Mouse (Mus musculus): ENCODE results near the gene Cldn13. TPM values are rescaled to one million over a fixed set of nuclear protein-coding genes. Genes with fewer than 3 reads are reported as not detected.

Gene Cldn13
- polyA plus RNA-seq, 1 experiment from 2014 or later = 278 TPM

GRCm38 (mm10) chr5:134867320-134868144, 47.8 kb downstream of the Cldn13 start:
- H3K4me2 ChIP-seq = no peak overlapping the region
- no peaks in the 10 kb centered on the region for H3K27me3 ChIP-seq
- no peaks in the 10 kb centered on the region for H3K36me3 ChIP-seq (replicated peaks)
- no peaks in the 10 kb centered on the region for H3K4me1 ChIP-seq (replicated peaks)
- no peaks in the 10 kb centered on the region for H3K9me3 ChIP-seq (replicated peaks)
- ATAC-seq (ENCODE audit: insufficient read depth) = no peak
- 43% methylated on average over 18 of the region's 18 CpGs for WGBS (ENCODE audit: insufficient replicate concordance)
- H3K9ac ChIP-seq = no peak overlapping the region
- no peak overlapping the region for H3K4me3 ChIP-seq (replicated peaks)
- H3K27ac ChIP-seq (replicated peaks) = no peak overlapping the region

- no peaks in the 10 kb centered on the region for H3K36me3 ChIP-seq (replicated peaks)
- H3K4me3 ChIP-seq (replicated peaks) = no peak overlapping the region
- no peak overlapping the region for H3K27ac ChIP-seq (replicated peaks)
- H3K9ac ChIP-seq = no peak overlapping the region
- no peaks in the 10 kb centered on the region for H3K9me3 ChIP-seq (replicated peaks)
- ATAC-seq (ENCODE audit: insufficient read depth) = no peak
- H3K4me1 ChIP-seq (replicated peaks) = no peaks in the 10 kb centered on the region
- 65% methylated on average over 8 of the region's 8 CpGs for WGBS (ENCODE audit: insufficient replicate concordance)
- no peak overlapping the region for H3K4me2 ChIP-seq
- no peaks in the 10 kb centered on the region for H3K27me3 ChIP-seq
Observed at GRCm38 (mm10) chr5:134865158-134865557, 50.2 kb downstream of the Cldn13 start.

Other genes with a start within 250 kb of the Cldn13 start
- gene Limk1, start 226.9 kb downstream of the Cldn13 start, polyA plus RNA-seq (2015; fragmentation: Nextera tagmentation; extraction: Ambion mirVana) = 0.81 and 1.1 TPM in 2 replicates
- gene Eln, start 168.2 kb downstream of the Cldn13 start, polyA plus RNA-seq (2015; fragmentation: Nextera tagmentation; extraction: Ambion mirVana) = 5.0 and 6.6 TPM in 2 replicates
- 0.13 TPM in 1 of 2 replicates, not detected in the other for gene Tmem270, start 8.8 kb downstream of the Cldn13 start, polyA plus RNA-seq (2015; fragmentation: Nextera tagmentation; extraction: Ambion mirVana)
- gene Mettl27, start 16.8 kb upstream of the Cldn13 start, polyA plus RNA-seq (2015; fragmentation: Nextera tagmentation; extraction: Ambion mirVana) = 17.2 and 21.3 TPM in 2 replicates
- 0.18 and 0.38 TPM in 2 replicates for gene Cldn4, start 31.4 kb upstream of the Cldn13 start, polyA plus RNA-seq (2015; fragmentation: Nextera tagmentation; extraction: Ambion mirVana)
- gene Cldn3, start 70.7 kb upstream of the Cldn13 start, polyA plus RNA-seq (2015; fragmentation: Nextera tagmentation; extraction: Ambion mirVana) = 1.2 and 2.1 TPM in 2 replicates
- gene Abhd11, start 93.6 kb upstream of the Cldn13 start, polyA plus RNA-seq (2015; fragmentation: Nextera tagmentation; extraction: Ambion mirVana) = 26.6 and 27.1 TPM in 2 replicates
- gene Stx1a, start 108.0 kb upstream of the Cldn13 start, polyA plus RNA-seq (2015; fragmentation: Nextera tagmentation; extraction: Ambion mirVana) = 1.1 and 1.3 TPM in 2 replicates
- 14.3 and 14.9 TPM in 2 replicates for gene Dnajc30, start 148.7 kb upstream of the Cldn13 start, polyA plus RNA-seq (2015; fragmentation: Nextera tagmentation; extraction: Ambion mirVana)
- 52.7 and 56.4 TPM in 2 replicates for gene Bud23, start 149.4 kb upstream of the Cldn13 start, polyA plus RNA-seq (2015; fragmentation: Nextera tagmentation; extraction: Ambion mirVana)
- 0.13 and 0.30 TPM in 2 replicates for gene Vps37d, start 162.7 kb upstream of the Cldn13 start, polyA plus RNA-seq (2015; fragmentation: Nextera tagmentation; extraction: Ambion mirVana)
- gene Mlxipl, start 174.4 kb upstream of the Cldn13 start, polyA plus RNA-seq (2015; fragmentation: Nextera tagmentation; extraction: Ambion mirVana) = 9.6 and 11.9 TPM in 2 replicates
- gene Tbl2, start 234.1 kb upstream of the Cldn13 start, polyA plus RNA-seq (2015; fragmentation: Nextera tagmentation; extraction: Ambion mirVana) = 11.7 and 12.2 TPM in 2 replicates

All from liver, embryonic 15.5 days (tissue).